Mouse (Mus musculus) midbrain, postnatal 0 days (tissue): ENCODE data around the gene Tomm6. TPM values are rescaled to one million over a fixed set of nuclear protein-coding genes. Genes with fewer than 3 reads are reported as not detected.

Experiments
- ATAC-seq: fragments of 200-750 bp; cut with Nextera tagmentation; 2 replicates; pipeline ENCODE4 v1.8.0; 2017; ENCODE audit warnings: moderate number of reproducible peaks, mild to moderate bottlenecking, moderate TSS enrichment, moderate library complexity; ENCODE audit not compliant: low FRiP score
- DNase-seq: peaks from one replicate; pipeline ENCODE4 v3.0.0-alpha.2; 2015; ENCODE audit warnings: low spot score
- H3K27ac ChIP-seq: fragments of 300-500 bp; sonication (generic); 2 replicates; pipeline ENCODE4 v1.5.1; 2014; ENCODE audit warnings: low read depth, mild to moderate bottlenecking, low read length, mixed read lengths
- H3K27me3 ChIP-seq: fragments of 300-500 bp; sonication (generic); 2 replicates; pipeline ENCODE4 v1.6.1; 2014; ENCODE audit warnings: low read length, control low read depth, mixed read lengths; ENCODE audit not compliant: insufficient read depth
- H3K36me3 ChIP-seq: fragments of 300-500 bp; sonication (generic); 2 replicates; pipeline ENCODE4 v1.6.1; 2014; ENCODE audit warnings: low read length, control low read depth, mixed read lengths; ENCODE audit not compliant: insufficient read depth
- H3K4me1 ChIP-seq: fragments of 300-500 bp; sonication (generic); 2 replicates; pipeline ENCODE4 v1.6.1; 2014; ENCODE audit warnings: mild to moderate bottlenecking, control low read depth, antibody characterized with exemption, low read length, mixed read lengths; ENCODE audit not compliant: insufficient read depth
- H3K4me2 ChIP-seq: fragments of 300-500 bp; sonication (generic); 2 replicates; pipeline ENCODE4 v1.6.1; 2014; ENCODE audit warnings: low read depth, mild to moderate bottlenecking, low read length, mixed read lengths; ENCODE audit not compliant: poor library complexity, severe bottlenecking
- H3K4me3 ChIP-seq: fragments of 300-500 bp; sonication (generic); 2 replicates; pipeline ENCODE4 v1.5.1; 2014; ENCODE audit warnings: low read depth, mild to moderate bottlenecking, low read length, moderate library complexity
- H3K9ac ChIP-seq: fragments of 300-500 bp; sonication (generic); replicated peaks from 2 replicates; pipeline ENCODE4 v1.6.1; 2014; ENCODE audit warnings: mild to moderate bottlenecking, low read length, moderate library complexity, mixed read lengths; ENCODE audit not compliant: poor library complexity, severe bottlenecking
- H3K9me3 ChIP-seq: fragments of 300-500 bp; sonication (generic); 2 replicates; pipeline ENCODE4 v1.6.1; 2016; ENCODE audit warnings: low read length, control low read depth
- CTCF ChIP-seq: IDR thresholded peaks from 2 replicates; pipeline ENCODE4 v1.5.1; 2016; ENCODE audit warnings: antibody characterized with exemption, mild to moderate bottlenecking
- WGBS: fragments of 180-500 bp; shearing (Covaris S2); extraction: QIAGEN DNeasy Blood & Tissue Kit; methylation state at CpG from one replicate; pipeline ENCODE4 v1.1.7; 2014; 5-methylcytosine and 5-hydroxymethylcytosine counted together
- polyA plus RNA-seq: library from polyadenylated mRNA; unstranded; fragments of >200 nt; fragmentation: Nextera tagmentation; extraction: Ambion mirVana; gene quantifications from 2 replicates; pipeline ENCODE4 v1.2.1, GENCODE M21; 2015
- total RNA-seq: library from RNA; depleted of rRNA; stranded (reverse); fragments of >200 nt; gene quantifications from 2 replicates; pipeline ENCODE4 v1.2.3, GENCODE M21; 2014

The Tomm6 gene
- total and polyA plus RNA-seq, 2 experiments from 2014 or later = 117 to 339 TPM

DNA sequence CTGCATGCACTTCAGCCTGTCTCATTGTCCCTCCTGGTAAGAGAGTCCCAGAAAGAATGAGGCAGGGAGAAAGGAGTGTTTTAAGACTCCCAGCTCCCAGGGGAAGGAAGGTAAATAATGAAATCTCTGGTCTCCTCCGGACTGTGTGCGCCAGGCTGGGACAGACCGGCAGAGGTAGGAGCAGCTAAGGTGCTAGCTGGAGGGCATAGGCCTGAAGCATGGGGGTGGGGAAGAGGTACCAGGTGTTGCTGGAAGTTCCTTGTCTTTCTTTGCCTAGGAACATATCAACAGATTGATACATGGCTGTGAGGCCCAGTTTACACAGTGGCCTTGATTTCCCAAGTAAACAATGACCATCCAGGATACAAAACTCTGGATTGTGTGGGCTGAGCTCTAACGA lies 20.8 kb upstream of the Tomm6 start:
- Histone ChIP-seq H3K4me1 (no peaks in the 10 kb centered on the region), H3K27ac (no peak overlapping the region), H3K4me2 (no peak overlapping the region), H3K9me3 (no peaks in the 10 kb centered on the region), H3K36me3 (no peaks in the 10 kb centered on the region; the same call in 1 of the 2 replicates), H3K9ac (no peak overlapping the region), H3K27me3 (no peaks in the 10 kb centered on the region), H3K4me3 (no peak overlapping the region)
- ATAC-seq (no peak), DNase-seq (no peak)
- WGBS = 79% methylated on average over 4 of the region's 4 CpGs
- TF ChIP-seq CTCF = no peak

DNA sequence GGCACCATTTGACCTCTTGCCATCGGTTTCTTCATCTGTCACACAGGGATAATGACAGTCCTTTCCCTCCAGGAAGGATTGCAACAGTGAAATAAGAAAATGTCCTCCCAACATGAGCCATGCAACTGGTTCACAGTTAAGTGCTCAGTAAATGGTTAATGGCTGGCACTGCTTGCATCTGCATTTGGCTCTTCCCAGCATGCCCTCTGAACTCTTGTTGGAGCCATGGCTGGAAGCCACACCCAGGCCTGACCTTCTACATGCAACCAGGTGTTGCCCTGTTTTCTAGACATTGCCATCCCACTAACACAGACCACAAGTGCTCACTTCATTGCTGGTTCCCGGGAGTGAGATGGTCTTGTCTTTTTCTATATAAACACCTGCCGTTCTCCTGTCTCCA lies 19.8 kb upstream of the Tomm6 start:
- no peaks in the 10 kb centered on the region for H3K27me3 ChIP-seq
- WGBS = 87% methylated on average over 3 of the region's 3 CpGs
- ATAC-seq (no peak), DNase-seq (no peak)
- no peak overlapping the region for H3K4me3 ChIP-seq
- TF ChIP-seq CTCF = no peak
- H3K27ac ChIP-seq = no peak overlapping the region
- no peak overlapping the region for H3K4me2 ChIP-seq
- H3K9ac ChIP-seq = no peak overlapping the region
- no peaks in the 10 kb centered on the region for H3K4me1 ChIP-seq
- H3K36me3 ChIP-seq = peaks cover 9% of the 10 kb centered on the region
- no peaks in the 10 kb centered on the region for H3K9me3 ChIP-seq

- TF ChIP-seq CTCF = no peak
- no peaks in the 10 kb centered on the region for H3K9me3 ChIP-seq
- no peak overlapping the region for H3K4me2 ChIP-seq
- no peak for ATAC-seq
- no peak overlapping the region for H3K9ac ChIP-seq
- H3K27ac ChIP-seq = no peak overlapping the region
- H3K4me3 ChIP-seq = no peak overlapping the region
- peaks cover 21% of the 10 kb centered on the region for H3K36me3 ChIP-seq
- 89% methylated on average over 1 of the region's 1 CpGs for WGBS
- DNase-seq = peak; percentile 30
- no peaks in the 10 kb centered on the region for H3K27me3 ChIP-seq
- peaks cover 8% of the 10 kb centered on the region; the same call in 1 of the 2 replicates for H3K4me1 ChIP-seq
Observed at GRCm38 (mm10) chr17:47706196-47706595, 18.0 kb upstream of the Tomm6 start.

GRCm38 (mm10) chr17:47704692-47705091 lies 16.5 kb upstream of the Tomm6 start:
- peaks cover 35% of the 10 kb centered on the region for H3K36me3 ChIP-seq
- TF ChIP-seq CTCF = peak; percentile 27; the same call in 1 of the 2 replicates
- ATAC-seq (no peak), DNase-seq (no peak)
- peaks cover 8% of the 10 kb centered on the region; the same call in 1 of the 2 replicates for H3K4me1 ChIP-seq
- no peak overlapping the region for H3K27ac ChIP-seq
- H3K4me2 ChIP-seq = no peak overlapping the region
- WGBS = 86% methylated on average over 4 of the region's 4 CpGs
- no peak overlapping the region for H3K9ac ChIP-seq
- H3K27me3 ChIP-seq = no peaks in the 10 kb centered on the region
- no peak overlapping the region for H3K4me3 ChIP-seq
- no peaks in the 10 kb centered on the region for H3K9me3 ChIP-seq

DNA sequence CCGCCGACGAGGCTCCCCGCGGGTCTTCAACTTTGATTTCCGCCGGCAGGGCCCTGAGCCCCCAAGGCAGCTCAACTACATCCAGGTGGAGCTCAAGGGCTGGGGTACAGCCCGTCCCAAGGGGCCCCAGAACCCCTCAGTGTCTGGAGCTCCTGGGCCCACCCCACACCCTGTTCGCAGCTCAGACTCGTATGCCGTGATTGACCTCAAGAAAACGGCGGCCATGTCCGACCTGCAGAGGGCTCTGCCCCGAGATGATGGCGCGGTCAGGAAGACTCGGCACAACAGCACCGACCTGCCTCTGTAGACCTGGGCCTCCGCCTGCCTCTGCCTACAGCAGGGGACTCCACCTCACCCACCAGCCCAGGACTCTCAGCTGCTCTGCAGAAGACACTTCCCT lies 15.4 kb upstream of the Tomm6 start:
- H3K4me1 ChIP-seq = peaks cover 8% of the 10 kb centered on the region; the same call in 1 of the 2 replicates
- H3K9me3 ChIP-seq = no peaks in the 10 kb centered on the region
- TF ChIP-seq CTCF = no peak
- DNase-seq (no peak), ATAC-seq (no peak)
- H3K4me3 ChIP-seq = no peak overlapping the region
- H3K27me3 ChIP-seq = no peaks in the 10 kb centered on the region
- no peak overlapping the region for H3K4me2 ChIP-seq
- no peak overlapping the region for H3K9ac ChIP-seq
- peaks cover 40% of the 10 kb centered on the region for H3K36me3 ChIP-seq
- H3K27ac ChIP-seq = no peak overlapping the region
- WGBS = 43% methylated on average over 20 of the region's 20 CpGs

GRCm38 (mm10) chr17:47702548-47703345 lies 14.6 kb upstream of the Tomm6 start:
- H3K9me3 ChIP-seq = no peaks in the 10 kb centered on the region
- DNase-seq (no peak), ATAC-seq (peak; percentile 21; the same call in 1 of the 2 replicates)
- H3K36me3 ChIP-seq = peaks cover 46% of the 10 kb centered on the region
- H3K9ac ChIP-seq = no peak overlapping the region
- H3K27me3 ChIP-seq = no peaks in the 10 kb centered on the region
- TF ChIP-seq CTCF = no peak
- H3K27ac ChIP-seq = no peak overlapping the region
- peaks cover 8% of the 10 kb centered on the region; the same call in 1 of the 2 replicates for H3K4me1 ChIP-seq
- H3K4me2 ChIP-seq = no peak overlapping the region
- whole genome bisulfite sequencing = 59% methylated on average over 28 of the region's 28 CpGs
- no peak overlapping the region for H3K4me3 ChIP-seq
